Mouse (Mus musculus): ENCODE measurements around the gene Mfng.

The Mfng gene

GRCm38 (mm10) chr15:78755966-78756725 lies 17.1 kb downstream of the Mfng start:
- no peak for DNase-seq (ENCODE audit: low spot score in 2 of 2)

GRCm38 (mm10) chr15:78755226-78755625 lies 18.0 kb downstream of the Mfng start:
- no peak for DNase-seq (ENCODE audit: low spot score in 2 of 2)

GRCm38 (mm10) chr15:78754144-78754543 lies 19.1 kb downstream of the Mfng start:
- DNase-seq (ENCODE audit: low spot score in 2 of 2), result no peak

GRCm38 (mm10) chr15:78752991-78753390 lies 20.3 kb downstream of the Mfng start:
- no peak for DNase-seq (ENCODE audit: low spot score in 2 of 2)

GRCm38 (mm10) chr15:78750608-78751350 lies 22.5 kb downstream of the Mfng start:
- no peak for DNase-seq (ENCODE audit: low spot score in 2 of 2)

DNA sequence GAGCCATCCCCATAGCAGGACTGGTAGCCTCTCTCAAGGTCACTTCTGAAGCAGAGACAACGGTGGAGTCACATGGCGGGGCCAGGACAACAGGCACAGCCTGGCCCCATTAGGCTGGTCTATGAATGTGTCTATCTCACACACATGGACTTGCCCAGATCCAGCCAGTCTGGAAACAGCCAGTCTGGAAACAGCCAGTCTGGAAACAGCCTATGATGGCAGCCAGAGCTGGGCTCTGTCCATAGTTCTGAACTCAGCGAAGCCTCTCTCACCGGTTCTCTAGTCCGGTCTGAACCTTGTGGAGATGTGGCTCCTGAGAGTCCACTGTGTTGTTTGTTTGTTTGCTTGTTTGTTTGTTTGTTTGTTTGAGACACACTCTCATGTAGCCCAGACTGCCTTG lies 23.4 kb downstream of the Mfng start:
- no peak for DNase-seq (ENCODE audit: low spot score in 2 of 2)

DNA sequence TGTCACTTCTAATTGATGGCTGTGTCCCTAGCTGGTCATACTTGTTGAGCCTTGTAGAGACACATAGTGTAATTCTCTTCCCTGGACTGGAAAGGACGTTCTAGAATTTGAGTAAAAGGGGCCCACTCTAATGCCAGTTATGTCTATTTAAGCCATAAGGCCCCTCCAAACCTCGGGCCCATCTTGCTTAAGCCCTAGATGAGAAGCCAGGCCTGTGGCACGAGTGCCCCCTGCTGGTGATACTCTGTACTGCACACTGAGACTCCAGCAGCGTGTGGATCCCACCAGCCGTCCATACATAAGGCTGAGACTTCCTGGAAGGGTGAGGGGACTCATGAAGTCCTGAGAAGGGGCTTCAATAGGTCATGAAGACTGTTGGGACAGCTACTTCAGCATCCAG lies 29.1 kb downstream of the Mfng start:
- DNase-seq (ENCODE audit: low spot score in 2 of 2), result peak in 1 of 2 experiments; percentile 65

DNA sequence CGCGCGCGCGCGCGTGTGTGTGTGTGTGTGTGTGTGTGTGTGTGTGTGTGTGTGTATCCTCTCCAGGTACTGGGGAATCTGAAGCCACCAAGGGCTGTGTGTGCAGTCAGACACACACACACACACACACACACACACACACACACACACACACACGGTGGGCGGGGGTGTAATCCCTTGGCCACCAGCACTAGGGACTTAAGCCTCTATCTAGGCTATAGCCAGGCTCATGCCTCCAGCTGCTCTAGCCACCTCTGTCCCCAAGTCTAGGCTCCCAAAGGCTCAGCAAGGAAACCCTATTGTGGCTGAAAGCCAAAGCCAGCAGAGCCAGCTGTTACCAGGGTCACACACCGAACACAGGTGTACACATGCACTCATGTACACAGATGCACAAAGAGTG lies 30.4 kb downstream of the Mfng start:
- DNase-seq (ENCODE audit: low spot score in 2 of 2), result no peak

- DNase-seq (ENCODE audit: low spot score in 2 of 2), result no peak
These were observed 32.6 kb downstream of the Mfng start for GRCm38 (mm10) chr15:78740662-78741061.

GRCm38 (mm10) chr15:78737146-78737545 lies 36.1 kb downstream of the Mfng start:
- no peak for DNase-seq (ENCODE audit: low spot score in 2 of 2)

- DNase-seq (ENCODE audit: low spot score in 2 of 2), result no peak
These were observed 36.6 kb downstream of the Mfng start for GRCm38 (mm10) chr15:78736681-78737100.

GRCm38 (mm10) chr15:78736181-78736579 lies 37.1 kb downstream of the Mfng start:
- no peak for DNase-seq (ENCODE audit: low spot score in 2 of 2)

DNA sequence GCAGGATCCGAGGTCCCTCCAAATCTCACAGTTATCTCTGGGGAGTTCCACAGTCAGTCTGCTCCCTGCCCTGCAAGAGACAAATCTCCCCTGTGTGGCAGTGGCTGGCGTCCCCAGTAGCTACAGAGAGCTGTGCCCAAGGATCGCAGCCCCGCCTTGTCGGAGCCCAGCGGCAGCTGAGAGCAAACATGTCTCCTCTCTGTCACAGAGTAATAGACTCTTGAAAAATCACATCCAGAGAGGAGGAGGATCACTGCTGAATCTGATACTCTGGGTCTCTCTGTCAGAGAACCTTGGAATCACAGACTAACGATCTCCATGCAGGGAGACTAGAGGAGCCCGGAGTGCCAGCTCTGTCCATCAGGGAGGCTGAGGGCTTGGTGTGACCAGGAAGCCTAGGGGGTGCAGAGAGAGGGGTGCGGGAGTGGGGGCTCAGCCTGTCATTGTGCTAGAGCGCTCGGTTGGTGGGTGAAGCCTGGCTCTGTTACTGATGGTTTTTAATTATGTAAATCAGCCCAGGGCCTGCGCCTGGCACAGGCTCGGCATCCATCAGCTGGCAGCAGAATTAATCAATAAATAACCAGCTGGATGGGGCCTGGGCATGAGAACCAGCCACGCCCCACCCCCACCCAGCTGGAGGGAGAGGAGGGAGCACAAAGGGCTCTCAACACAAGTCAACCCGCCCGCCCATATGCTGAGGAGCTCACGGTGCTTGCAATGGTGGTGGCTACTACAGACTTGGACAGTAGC lies 37.7 kb downstream of the Mfng start:
- DNase-seq (ENCODE audit: low spot score in 2 of 2), result no peak

DNA sequence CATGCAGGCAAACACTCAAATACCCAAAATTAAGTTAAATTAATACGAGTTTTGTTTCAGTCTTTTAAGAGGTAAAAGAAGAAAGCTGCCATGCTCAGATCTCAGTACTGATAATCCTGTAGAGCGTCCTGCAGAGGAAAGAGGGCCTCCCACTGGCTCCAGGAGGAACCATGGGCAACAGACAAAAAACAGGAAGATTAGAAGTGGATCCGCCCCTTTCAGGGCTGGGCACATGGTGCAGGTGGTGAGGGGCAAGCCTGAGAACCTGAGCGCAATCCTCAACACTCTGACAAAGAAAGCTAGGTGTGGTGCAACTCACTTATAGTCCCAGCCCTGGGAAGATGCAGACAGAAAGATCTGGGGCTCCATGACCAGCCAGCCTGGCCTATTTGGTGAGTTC lies 41.4 kb downstream of the Mfng start:
- DNase-seq (ENCODE audit: low spot score in 2 of 2), result no peak

DNA sequence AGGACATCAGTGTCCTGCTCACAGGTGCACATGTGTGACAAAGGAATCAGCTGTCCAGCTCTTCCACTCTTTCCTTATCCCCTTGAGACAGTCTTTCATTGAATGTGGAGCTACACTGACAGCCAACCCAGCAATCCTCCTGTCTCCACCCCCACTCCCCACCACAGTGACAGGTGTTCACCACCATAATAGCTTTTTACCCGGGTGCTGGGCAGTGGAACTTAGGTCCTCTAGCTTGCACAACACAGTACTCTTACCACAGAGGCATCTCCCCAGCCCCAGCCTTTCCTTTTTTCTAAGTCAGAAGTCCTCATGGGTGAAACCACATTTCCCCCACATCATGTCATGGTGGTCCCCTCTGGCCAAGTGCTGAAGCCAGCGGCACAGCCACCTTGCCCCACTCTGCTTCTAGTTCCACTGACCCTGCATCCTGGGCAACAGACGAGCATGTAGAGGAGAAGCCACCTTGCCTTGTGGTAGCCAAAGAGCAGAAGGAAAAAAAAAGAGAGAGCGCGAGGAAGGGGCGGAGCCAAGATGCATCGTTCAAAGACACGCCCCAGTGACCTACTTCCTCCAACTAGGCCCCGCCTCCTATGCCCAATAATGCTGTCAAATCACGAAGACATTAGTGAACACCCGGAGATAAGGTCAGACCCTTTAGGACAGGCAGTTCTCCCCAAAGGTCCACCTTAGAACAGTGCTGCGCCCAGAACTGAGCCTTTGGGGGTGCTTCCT lies 42.8 kb downstream of the Mfng start:
- DNase-seq (ENCODE audit: low spot score in 2 of 2), result no peak

- no peak for DNase-seq (ENCODE audit: low spot score in 2 of 2)
These were observed 46.6 kb downstream of the Mfng start for GRCm38 (mm10) chr15:78726697-78727096.

- DNase-seq (ENCODE audit: low spot score in 2 of 2), result no peak
These were observed 52.7 kb downstream of the Mfng start for GRCm38 (mm10) chr15:78720532-78720931.

GRCm38 (mm10) chr15:78720094-78720493 lies 53.2 kb downstream of the Mfng start:
- peak; percentile 13 to 53 for DNase-seq (ENCODE audit: low spot score in 2 of 2)

GRCm38 (mm10) chr15:78719416-78719815 lies 53.9 kb downstream of the Mfng start:
- no peak for DNase-seq (ENCODE audit: low spot score in 2 of 2)

DNA sequence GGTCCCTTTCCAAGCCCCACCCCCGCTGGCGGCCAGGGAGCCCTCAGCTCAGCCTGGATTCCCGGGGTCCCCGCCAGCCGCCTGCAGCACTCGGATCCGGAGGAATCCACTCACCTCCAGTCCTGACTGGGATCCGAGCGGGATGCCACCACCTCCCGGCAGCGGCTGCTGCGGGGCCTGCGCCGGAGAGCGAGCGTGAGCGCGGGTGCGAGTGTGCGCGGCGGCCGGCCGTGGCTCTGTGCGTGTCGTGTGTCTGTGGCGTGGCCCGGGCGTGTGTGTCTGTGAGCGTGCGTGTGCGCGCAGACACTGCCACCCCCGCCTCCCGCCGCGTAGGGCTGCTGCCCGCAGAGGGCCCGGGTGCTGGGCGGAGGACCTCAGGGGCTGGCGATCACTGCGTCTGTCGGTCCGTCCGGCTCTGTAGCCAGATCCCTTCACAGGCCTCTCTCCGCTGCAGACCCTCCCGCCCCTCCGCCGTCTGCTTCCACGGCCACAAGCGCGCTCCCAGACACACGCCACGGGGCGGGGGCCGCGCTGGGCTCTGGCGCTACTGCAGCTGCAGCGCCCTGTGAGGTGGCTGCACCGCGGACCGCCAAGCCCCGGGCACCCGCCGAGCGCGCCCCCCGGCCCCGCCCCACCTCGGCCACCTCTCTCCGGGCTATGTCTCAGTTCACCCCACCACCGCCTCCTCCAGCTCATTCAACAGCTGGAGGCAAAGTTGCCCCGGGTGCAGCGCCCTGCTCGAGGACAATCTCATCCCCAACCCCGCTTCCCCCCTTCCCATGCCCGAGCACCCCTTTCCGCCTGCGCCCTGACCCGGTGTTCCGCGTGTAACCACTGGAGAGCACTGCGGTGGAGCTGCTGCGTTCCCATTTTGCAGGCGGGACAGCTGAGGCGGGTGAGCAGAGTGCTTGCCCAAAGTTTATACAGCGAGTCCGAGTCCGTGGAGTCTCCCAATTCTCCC lies 54.7 kb downstream of the Mfng start, which contains the start of gene Elfn2:
Gene Elfn2, minus strand, starts transcription at position 482 of the 961 bp plus-strand sequence.
- peak in 1 of 2 experiments; percentile 8 for DNase-seq (ENCODE audit: low spot score in 2 of 2)
